Mouse (Mus musculus): ENCODE measurements around the gene Nxpe3.
A peak's percentile ranks its signal among the peaks of the same experiment; 100 is the strongest.

The Nxpe3 gene

DNA sequence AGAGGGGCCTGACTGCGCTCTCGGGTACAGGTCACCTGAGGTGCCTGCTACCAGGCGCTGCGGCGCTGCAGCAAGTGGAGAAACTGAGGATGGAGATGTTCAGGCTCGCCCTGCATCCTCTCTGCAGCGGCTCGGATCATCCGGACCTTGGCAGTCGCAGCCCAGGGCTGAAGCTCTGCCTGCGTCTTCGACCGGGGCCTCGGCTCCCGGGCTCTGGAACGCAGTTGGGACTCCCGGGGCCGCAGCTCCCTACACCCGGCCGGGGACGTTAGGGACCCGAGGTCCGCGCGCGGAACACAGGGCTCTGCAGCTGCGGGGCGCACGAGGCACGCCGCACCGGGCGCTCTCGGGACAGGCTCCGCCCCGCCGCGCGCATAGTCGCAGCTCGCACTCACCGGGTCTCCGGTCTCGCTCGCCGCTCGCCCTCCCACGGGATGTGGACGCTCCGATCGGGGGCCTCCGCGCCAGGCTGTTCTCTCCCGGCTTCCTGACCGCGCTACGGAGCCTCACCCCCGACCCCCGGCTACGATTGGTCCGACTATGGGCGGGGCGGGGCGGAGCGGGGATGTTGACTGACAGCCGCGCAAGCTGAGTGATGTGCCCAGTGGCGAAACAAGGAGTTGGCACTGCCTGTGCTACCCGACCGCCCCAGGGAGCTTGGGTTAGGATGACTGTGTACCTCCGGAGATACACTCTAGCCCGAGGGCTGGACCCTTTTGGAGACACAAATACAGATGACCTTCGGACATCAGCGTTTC is at the start of gene Nxpe3:
TSS of gene Nxpe3 (minus strand) at position 393 of the 758 bp plus-strand sequence.
- peak; percentile 92 for DNase-seq (ENCODE audit: extremely low spot score)

DNA sequence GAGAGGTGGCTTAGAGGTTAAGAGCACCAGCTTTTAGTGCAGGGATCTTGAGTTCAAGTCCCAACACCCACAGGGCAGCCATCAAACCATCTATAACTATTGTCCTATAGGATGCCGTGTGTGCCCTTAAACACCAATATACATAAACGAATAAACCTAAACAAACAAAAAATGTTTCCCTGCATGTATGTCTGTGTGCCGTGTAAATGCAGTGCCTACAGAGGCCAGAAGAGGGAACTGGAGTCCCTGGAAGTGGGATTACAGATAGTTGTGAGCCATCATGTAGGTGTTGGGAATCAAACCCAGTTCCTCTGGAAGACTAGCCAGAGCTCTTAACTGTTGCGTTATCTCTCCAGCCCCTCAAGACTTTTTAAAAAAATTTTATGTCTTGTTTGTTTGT is 45.7 kb upstream of the Nxpe3 start:
- no peak for DNase-seq (ENCODE audit: extremely low spot score)

DNA sequence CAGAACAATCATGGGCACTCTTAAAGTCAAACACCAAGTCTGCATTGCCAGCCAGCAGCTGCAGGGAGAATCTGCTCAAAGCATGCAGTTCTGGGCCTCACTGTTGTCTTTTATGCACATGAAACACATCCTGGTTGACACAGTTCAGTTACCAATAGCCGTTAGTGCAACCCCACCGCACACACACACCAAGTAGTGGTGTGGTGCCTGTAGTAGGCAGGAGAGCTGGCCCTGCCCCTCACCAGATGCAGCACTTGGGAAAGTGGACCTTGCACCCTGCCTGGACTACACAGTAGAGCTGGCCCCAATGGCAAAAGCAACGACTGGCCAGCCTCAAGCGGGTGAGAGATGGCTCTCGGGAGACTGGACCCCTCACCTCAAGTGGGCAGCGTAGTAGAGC is 44.6 kb upstream of the Nxpe3 start:
- no peak for DNase-seq (ENCODE audit: extremely low spot score)

DNA sequence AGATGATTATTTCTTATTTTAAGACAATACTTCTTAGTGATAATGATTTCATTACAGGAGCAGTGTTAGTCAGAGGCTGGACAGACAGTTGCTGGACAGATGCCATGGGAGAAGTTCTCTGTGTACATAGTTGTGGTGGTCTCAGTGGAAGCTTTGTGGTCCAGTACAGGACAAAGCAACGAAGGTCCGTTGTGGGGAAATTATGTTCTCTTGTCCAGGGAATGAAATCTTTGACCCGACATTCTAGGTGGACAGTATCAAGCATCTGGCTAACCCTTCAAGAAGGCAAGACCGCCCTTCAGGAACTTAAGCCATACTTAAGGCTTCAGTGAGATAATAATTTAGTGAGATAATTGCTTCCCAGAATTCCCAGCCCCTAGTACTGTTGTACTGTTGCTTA is 43.7 kb upstream of the Nxpe3 start:
- DNase-seq (ENCODE audit: extremely low spot score) = no peak

DNA sequence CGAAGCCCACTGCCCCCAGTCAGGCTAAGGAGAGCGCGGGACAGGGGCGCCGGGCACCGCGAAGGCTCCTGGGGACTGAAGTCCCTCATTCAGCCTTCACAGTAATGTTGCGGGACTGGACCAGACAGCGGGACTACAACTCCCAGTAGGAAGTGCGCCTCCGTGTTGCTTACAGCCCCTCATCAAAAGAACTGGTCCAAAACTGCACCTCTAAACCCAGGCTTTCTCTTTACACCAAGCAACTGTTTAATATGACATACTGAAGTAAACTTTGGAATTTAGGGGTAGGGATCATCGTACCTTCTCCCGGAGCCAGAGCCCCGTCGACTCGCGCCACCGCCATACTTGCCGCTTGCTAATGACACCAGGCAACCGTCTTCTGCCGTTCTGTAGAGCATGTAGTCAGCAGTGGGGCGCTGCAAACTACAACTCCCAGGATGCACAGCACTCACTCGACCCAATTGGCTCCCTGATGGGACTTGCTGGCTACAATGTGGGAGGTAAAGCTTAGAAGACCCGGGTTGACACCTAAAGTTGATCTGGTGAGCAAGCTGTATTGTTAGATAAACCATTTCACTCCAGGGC is 39.5 kb upstream of the Nxpe3 start, which contains the start of gene Cep97:
TSS of gene Cep97 (minus strand) at position 403 of the 585 bp plus-strand sequence.
- peak; percentile 94 for DNase-seq (ENCODE audit: extremely low spot score)

DNA sequence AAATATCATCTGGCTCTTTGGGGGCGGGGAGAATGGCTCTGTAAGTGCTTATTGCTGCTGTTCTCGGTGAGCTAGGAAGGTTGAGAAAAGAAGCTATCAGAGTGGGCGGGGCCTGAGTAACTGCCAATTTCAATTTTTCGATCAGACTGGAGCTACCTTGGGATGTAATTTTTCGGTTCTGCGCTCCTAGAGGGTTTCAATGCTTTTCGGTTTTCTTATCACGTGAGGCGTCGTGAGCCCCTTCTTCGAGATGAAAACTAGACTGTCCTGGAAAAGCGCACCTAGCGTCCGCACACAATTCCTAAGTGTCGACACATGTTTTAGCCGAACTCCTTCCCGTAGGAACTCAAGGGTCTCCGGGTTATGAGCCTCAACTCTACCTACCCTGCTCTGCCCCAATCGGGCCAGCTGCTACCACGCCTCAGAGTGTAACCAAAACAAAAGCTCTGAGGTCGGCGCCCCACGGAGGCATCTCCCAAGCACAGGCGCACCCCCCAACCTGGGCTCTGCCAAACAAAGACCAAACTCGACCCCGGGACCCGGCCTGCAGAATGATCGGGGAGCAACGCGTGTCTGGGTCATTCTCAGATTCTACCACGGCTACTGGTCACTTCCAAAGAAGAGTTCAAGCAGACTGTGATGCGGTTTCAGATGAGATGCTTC is 38.7 kb upstream of the Nxpe3 start:
- DNase-seq (ENCODE audit: extremely low spot score) = no peak

DNA sequence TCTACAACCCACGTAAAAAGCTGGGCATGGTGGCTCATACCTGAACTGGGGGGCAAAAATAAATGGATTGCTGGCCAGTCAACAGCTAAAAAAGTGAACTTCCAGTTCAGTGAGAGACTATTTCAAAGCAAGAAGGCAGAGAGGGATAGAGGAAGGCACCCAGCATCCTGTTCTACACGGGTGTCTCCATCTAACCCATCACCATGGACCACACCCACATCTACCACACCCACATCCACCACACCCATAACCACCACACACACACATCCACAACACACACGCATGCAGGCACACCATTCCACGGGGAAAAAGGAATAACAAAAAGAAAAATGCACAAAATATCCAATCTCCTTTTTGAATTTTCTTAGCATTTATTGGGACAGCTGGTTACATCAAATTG is 28.9 kb upstream of the Nxpe3 start:
- DNase-seq (ENCODE audit: extremely low spot score) = no peak

DNA sequence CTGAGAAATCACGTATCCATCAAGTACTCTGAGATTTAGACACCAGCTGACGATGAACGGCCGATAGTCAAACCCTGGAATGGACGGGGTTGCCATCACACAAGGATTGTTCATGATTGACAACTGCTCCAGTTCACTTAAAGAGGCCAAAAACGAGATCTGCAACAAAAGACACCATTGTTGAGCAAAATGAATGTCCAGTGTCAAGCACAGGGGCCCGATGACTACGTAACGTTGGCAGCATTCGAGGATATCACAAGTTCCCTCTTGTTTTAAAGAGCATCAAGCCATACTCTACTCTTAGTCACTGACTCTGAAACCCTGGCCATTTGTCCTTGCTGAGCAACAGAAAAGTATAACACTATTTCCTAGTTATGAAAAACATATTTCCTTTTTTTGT is 27.0 kb upstream of the Nxpe3 start:
- DNase-seq (ENCODE audit: extremely low spot score) = no peak

DNA sequence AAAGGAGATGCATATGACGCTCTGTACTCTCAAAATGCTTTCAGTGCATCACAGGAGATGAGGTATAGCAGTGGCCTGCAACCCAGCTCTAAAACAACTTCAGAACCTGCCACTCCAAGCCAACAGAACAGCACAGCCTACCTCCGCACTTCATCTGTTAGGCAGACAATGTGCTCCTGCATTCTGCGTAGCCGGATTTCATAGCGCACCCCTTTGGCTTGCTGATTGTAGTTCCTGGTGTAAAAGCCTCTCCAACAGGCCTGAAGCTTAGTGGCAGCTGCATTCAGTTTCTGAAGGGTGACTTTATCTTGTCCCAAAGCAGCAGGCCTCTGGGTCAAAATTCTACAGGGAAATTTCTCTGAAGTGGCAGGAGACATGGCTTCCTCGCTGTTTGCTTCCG is 19.6 kb upstream of the Nxpe3 start:
- DNase-seq (ENCODE audit: extremely low spot score) = no peak

DNA sequence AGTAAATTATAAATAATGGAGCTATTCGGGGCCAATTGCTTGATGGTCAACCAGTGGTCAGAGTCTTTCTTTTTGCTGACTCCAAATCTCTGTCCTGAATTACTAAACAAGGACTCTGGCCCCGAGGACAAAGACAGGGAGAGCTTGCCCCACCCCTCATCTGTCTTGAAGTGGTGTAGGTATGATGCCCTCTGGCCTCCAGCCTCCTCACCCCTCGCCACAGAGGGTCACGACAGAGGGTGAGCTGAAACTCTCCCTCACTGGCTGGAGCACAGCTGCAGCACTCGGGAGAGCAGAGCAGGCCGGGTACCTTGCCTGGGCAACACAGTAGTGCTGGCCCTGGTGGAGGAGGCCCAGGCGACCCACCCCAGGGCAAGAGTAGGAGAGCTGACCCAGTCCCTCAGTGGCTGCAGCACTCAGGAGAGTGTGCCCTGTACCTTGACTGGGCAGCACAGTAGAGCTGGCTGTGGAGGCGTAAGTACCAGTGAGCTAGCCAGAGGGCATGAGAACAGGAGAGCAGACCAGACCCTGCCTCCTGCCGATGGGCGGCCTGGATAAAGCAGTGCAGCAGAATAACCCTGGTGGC is 15.2 kb upstream of the Nxpe3 start:
- no peak for DNase-seq (ENCODE audit: extremely low spot score)

DNA sequence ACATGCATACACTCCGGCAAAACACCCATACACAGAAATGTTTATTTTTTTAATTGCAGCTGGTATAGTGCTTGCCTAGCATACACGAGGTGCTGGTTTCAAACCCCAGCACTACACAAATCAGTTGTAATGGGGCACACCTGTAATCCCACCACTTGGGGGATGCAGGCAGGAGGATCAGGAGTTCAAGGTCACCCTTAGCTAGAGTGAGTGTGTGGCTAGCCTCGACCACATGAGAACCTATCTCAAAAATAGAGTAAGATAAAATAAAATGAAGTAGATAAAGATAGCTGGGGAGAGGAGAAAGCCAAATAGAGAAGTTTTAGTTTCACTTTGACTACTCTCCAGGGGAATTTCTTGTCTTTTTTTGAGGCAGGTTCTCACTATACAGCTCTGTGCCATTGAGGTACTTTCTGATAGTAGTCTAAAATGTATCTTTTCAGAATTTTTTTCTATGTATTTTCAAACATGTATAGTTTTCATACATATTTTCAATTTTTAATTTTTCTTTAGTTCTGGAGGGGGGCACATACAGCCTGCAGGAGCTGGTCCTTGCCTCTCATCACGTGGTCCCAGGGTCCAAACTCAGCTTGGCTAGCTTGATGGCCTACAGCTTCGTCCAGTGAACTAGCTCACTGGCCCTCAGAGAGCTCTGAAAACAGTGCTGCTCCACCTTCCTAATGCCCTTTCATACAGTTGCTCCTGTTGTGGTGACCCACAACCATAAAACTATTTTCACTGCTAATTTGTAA is 12.0 kb upstream of the Nxpe3 start:
- no peak for DNase-seq (ENCODE audit: extremely low spot score)

DNA sequence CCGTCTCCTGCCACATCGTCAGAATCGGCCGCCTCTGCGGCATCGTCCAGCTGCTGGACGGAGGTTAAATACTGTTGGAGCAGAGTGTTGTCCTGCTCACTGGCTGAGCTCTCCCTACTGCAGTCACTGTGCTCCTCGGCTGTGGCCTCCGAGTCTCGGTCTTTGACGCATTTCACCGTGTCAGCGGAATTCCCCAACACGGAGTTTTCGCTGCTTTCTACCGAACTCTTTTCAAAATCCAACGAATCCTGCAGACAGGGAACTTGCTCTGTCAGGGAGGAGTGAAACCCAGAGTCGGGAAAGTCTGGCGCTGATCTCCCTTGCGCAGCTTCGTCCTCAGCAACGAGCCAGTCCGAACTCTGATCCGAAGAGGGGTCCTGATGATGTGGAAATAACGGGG is 10.3 kb upstream of the Nxpe3 start:
- DNase-seq (ENCODE audit: extremely low spot score) = no peak

DNA sequence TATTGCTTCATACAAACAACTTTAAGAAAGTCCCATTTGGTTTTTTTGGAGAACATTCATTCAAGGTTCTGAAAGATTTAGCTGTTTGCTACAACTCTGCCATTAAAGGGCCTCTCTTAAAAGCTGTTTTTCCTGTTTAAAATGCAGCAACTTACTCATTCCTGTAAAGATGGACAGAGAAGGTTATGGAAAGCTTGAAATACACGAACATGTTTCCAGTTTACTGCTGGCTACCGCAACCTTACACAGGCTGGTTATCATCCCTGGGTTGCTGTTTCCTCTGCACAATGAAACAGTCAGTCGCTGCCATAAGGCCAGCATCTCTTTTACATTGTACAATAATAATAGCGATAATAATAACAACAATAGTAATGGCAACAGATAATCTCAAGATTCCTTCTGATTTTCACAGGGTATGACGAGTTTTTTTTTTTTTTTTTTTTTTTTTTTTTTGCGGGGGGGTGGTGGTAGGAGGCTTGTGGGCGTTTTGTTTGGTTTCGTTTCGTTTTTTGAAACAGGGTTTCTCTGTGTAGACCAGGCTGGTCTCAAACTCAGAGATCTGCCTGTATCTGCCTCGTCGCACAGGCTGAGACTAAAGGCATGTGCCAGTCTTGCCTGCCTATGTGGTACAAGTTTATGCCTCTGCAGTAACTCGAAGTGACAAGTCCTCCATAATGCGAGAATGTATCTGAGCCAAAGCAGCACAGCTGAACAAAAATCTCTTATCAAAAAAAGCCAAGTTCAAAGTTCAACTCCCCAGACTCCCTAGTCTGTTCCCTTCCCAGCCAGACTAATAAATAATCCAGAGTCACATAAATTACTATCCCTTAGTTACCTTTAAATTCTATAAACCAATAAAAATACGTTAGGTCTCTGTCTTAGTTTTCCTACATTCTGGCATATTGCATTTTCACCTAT is 7.0 kb upstream of the Nxpe3 start:
- DNase-seq (ENCODE audit: extremely low spot score) = no peak

DNA sequence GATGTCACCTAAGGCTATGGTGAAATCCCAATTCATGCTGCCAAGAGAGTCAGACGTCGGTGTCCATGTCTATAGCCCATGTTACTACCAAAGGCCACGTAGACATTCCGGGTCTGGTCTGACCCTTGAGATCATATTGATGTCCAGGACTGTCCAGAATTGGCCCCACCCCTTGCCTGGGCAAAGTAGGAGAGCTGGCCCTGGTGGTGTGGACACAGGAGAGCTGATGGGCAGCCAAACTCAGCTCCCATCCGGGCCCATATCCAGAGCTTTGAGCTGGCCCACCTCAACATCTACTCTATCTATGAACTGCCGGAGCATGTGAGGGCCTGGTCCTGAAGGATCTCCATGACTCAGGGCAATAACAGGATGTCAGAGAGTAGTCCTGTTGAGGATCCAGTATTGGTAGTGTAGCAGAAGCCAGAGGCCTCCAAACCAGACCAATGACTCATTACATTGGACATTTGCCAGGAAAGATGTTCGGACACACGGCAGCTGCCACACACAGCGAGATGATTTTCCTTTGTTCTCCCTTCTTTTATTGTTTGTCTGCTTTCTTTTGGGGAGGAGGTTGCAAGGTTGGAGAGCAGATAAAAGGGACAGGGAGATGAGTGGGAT is 3.4 kb upstream of the Nxpe3 start:
- no peak for DNase-seq (ENCODE audit: extremely low spot score)

DNA sequence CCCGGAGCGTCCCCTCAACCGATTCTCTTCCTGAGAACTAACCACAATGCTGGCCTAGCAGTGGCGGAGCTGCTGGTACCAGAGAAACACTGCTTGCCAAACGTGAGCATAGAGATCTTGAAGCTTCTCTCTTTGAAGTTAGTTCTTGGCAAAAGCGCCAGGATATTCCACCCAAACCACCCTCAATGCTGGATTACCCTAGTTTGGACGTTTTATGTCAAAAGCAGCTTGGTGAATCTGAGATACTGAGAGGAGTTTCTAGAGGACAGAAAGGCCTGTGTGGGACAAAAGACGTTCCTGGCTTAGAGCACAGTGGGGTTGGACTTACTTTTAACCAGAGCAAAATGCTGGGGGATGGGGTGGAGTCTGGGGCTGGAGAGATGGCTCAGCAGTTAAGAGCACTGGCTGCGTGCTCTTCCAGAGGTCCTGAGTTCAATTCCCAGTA is 588 bp upstream of the Nxpe3 start:
- no peak for DNase-seq (ENCODE audit: extremely low spot score)

DNA sequence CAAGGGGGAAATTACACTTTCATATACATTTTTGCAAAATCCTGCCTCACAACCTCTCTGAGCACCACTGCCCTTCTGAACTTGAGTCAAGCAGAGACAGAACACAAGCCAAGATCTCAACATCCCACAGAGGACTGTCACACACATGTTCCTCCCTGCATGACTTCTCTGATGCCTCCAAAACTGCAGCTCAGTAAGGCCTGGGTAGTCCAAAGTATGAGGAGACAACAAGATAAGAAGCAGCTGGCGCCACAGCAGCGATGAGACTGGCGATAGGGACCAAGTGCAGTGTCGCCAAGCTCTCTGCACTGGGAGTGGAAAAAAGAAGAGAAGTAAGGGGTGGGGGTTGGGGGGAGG is 571 bp downstream of the Nxpe3 start:
- no peak for DNase-seq (ENCODE audit: extremely low spot score)

DNA sequence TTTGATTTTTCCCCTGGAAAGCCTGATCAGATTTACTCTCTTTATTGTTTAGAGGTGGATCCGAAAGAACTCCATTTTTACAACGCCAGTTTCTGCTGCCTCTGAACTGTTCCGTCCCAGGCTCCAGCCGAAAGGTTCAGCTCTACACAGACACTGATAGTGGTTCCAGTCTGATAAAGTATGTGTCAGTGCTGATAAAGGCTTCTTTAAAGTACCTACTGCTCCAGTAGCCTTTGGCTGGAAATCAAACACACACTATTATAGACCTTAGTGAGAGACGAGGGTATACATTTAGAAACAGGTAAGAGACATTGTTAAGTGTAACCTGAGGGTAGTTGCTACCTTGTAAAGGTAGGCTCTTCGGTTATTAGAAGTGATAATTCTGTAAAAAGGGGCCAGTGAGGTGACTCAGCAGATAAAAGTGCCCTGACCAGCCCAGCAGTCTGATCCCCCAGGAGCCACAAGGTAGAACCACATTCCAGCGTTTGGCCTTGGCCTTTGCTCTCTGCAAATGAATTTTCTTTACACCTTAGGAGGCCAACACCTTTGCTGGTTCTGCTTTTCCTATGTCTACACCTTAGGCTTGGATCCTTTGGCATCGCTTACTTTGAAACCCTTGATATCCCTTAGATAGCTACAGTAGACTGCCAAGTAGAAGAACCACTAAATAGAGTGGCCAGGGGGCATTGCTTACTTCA is 1.5 kb downstream of the Nxpe3 start:
- DNase-seq (ENCODE audit: extremely low spot score) = no peak

DNA sequence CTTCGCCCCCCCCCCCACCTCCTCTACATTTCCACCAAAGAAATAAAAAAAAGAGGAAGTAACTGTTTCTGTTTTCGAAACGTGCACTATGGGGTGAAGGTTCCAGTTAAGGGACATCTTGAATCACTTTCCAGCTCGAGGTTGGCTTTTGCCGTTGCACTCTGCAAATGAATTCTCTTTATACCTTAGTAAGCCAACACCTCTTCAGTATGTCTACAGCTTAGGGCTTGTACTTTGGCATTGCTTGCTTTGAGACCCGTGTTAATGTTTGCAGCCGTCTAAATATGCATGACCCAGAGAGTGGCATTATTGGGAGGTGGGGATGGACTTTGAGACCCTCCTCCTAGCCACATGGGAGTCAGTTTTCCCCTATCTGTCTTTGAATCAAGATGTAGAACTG is 2.6 kb downstream of the Nxpe3 start:
- DNase-seq (ENCODE audit: extremely low spot score) = no peak

DNA sequence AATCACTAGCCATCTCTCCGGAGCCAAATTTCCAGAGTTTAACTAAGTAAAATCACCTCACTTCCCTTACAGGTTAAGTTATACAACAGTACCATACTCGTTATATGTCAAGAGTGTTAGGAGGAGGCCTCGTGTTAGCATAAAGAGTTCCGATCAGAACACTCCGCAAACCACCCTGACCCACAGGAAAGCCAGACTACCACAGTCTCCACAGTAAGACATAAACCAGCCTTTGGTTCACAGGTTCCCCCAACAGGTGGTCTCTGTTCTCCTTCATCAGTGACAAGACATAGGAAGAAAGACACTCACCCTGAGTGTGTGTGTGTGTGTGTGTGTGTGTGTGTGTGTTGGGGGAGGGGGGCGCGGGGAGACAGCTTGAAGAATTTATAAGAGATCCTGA is 3.7 kb downstream of the Nxpe3 start:
- no peak for DNase-seq (ENCODE audit: extremely low spot score)

Data from embryo, embryonic 9.5 days (tissue).